Mouse (Mus musculus) CH12.LX (cell line): Measurements from ENCODE around the gene Pdap1. TPM values are rescaled to one million over a fixed set of nuclear protein-coding genes. Genes with fewer than 3 reads are reported as not detected.

Source experiments
- DNase-seq: peaks from one replicate; pipeline ENCODE4 v3.0.0-alpha.2; 2013; ENCODE audit errors: extremely low read depth
- H3K27ac ChIP-seq: 2 replicates; pipeline ENCODE4 v1.5.1; 2012; ENCODE audit warnings: low read depth, mild to moderate bottlenecking, control low read depth, moderate library complexity; ENCODE audit not compliant: insufficient read depth
- H3K27me3 ChIP-seq: replicated peaks from 2 replicates; pipeline ENCODE3; 2012; ENCODE audit warnings: inconsistent platforms
- H3K36me3 ChIP-seq, 2 experiments: replicated peaks in 1 of 2; 2 replicates each; pipeline versions ENCODE3 to v1.6.1; 2012; ENCODE audit warnings: inconsistent platforms in 1 of 2, low read length in 1 of 2, mild to moderate bottlenecking in 1 of 2, mixed read lengths in 1 of 2, moderate library complexity in 1 of 2; ENCODE audit not compliant: control insufficient read depth in 1 of 2, insufficient read depth in 1 of 2
- H3K4me1 ChIP-seq, 2 experiments: 2 replicates each; pipeline ENCODE4 v1.6.1; 2012; ENCODE audit warnings: inconsistent platforms in 1 of 2, moderate library complexity in 1 of 2; ENCODE audit not compliant: insufficient read depth in 2 of 2, control insufficient read depth in 1 of 2
- H3K4me2 ChIP-seq: 2 replicates; pipeline ENCODE4 v1.6.1; 2012; ENCODE audit warnings: low read depth, mild to moderate bottlenecking, control low read depth; ENCODE audit not compliant: poor library complexity, insufficient read depth, severe bottlenecking
- H3K4me3 ChIP-seq, 3 experiments: fragments of 150-350 bp in 1 of 3; sonication (generic) in 1 of 3; replicated peaks in 1 of 3; 2 replicates each; pipeline versions ENCODE3 to v1.5.1; 2011 to 2012; ENCODE audit warnings: low read depth in 2 of 3, low read length in 2 of 3, mild to moderate bottlenecking in 2 of 3, moderate library complexity in 2 of 3, control low read depth in 1 of 3, improper control_type of control experiment in 1 of 3, inconsistent platforms in 1 of 3, mixed read lengths in 1 of 3; ENCODE audit not compliant: poor library complexity in 1 of 3
- H3K79me2 ChIP-seq: replicated peaks from 2 replicates; pipeline ENCODE4 v1.6.1; 2012; ENCODE audit warnings: mild to moderate bottlenecking, moderate library complexity; ENCODE audit not compliant: control insufficient read depth, poor library complexity, insufficient read depth, severe bottlenecking; ENCODE audit errors: extremely low read depth
- H3K9ac ChIP-seq: 2 replicates; pipeline ENCODE4 v1.6.1; 2012; ENCODE audit warnings: low read depth, mild to moderate bottlenecking, control low read depth, moderate library complexity; ENCODE audit not compliant: insufficient read depth
- H3K9me3 ChIP-seq: replicated peaks from 2 replicates; pipeline ENCODE3; 2012; ENCODE audit warnings: low read length, inconsistent platforms, mixed read lengths
- ELF1 ChIP-seq: IDR thresholded peaks from 2 replicates; pipeline ENCODE4 v1.6.1; 2014; ENCODE audit warnings: low read depth, mild to moderate bottlenecking, inconsistent platforms, low read length, improper control_type of control experiment
- ETS1 ChIP-seq: conservative IDR thresholded peaks from 2 replicates; pipeline ENCODE4 v1.6.1; 2012; ENCODE audit warnings: low read depth, mild to moderate bottlenecking, inconsistent platforms, low read length, improper control_type of control experiment, moderate library complexity
- IRF4 ChIP-seq: IDR thresholded peaks from 2 replicates; pipeline ENCODE4 v1.6.1; 2014; ENCODE audit warnings: low read depth, mild to moderate bottlenecking, inconsistent platforms, low read length, improper control_type of control experiment
- JUN ChIP-seq: IDR thresholded peaks from 2 replicates; pipeline ENCODE4 v1.6.1; 2011; ENCODE audit warnings: low read depth, mild to moderate bottlenecking, low read length, improper control_type of control experiment, moderate library complexity; ENCODE audit not compliant: insufficient read depth
- MAX ChIP-seq: IDR thresholded peaks from 2 replicates; pipeline ENCODE4 v1.6.1; 2011; ENCODE audit warnings: low read length, improper control_type of control experiment
- MEF2A ChIP-seq: IDR thresholded peaks from 2 replicates; pipeline ENCODE4 v1.6.1; 2014; ENCODE audit warnings: low read depth, mild to moderate bottlenecking, inconsistent platforms, low read length, improper control_type of control experiment, borderline replicate concordance
- MXI1 ChIP-seq: IDR thresholded peaks from 2 replicates; pipeline ENCODE4 v1.6.1; 2011; ENCODE audit warnings: mild to moderate bottlenecking, low read depth, low read length, improper control_type of control experiment
- NRF1 ChIP-seq: IDR thresholded peaks from 2 replicates; pipeline ENCODE4 v1.6.1; 2014; ENCODE audit warnings: low read depth, mild to moderate bottlenecking, inconsistent platforms, low read length, improper control_type of control experiment, moderate library complexity
- SIN3A ChIP-seq: IDR thresholded peaks from 2 replicates; pipeline ENCODE4 v1.6.1; 2012; ENCODE audit warnings: low read length, improper control_type of control experiment, inconsistent platforms
- TBP ChIP-seq: conservative IDR thresholded peaks from 2 replicates; pipeline ENCODE4 v1.6.1; 2011; ENCODE audit warnings: low read depth, low read length, improper control_type of control experiment
- USF2 ChIP-seq: conservative IDR thresholded peaks from 2 replicates; pipeline ENCODE4 v1.6.1; 2011; ENCODE audit warnings: low read depth, low read length, improper control_type of control experiment
- dilution Hi-C: fragments of 300-500 bp; cut with MboI; formaldehyde crosslinking; loops from 2 replicates; pipeline ENCODE4 v1.14.3; 2020; ENCODE audit warnings: low sequenced_read_pairs; ENCODE audit not compliant: extremely low pct_unique_long_range_greater_than_20kb, extremely low pct_ligation_motif_present
- in situ Hi-C: fragments of 300-500 bp; cut with MboI; formaldehyde crosslinking; loops from 3 replicates; pipeline ENCODE4 v1.14.3; 2019; ENCODE audit warnings: low sequenced_read_pairs, low pct_ligation_motif_present, low pct_unique_long_range_greater_than_20kb, mixed read lengths
- polyA plus RNA-seq: library from polyadenylated mRNA; unstranded; fragments of >175 nt; gene quantifications from 2 replicates; pipeline ENCODE4 v1.2.1, GENCODE M21; 2012; ENCODE audit warnings: low read depth; ENCODE audit not compliant: insufficient read length
- total RNA-seq, 2 experiments: library from RNA; depleted of rRNA; stranded (reverse); fragments of 300-350 nt in 1 of 2; fragments of >200 nt in 1 of 2; gene quantifications; 2 replicates each; pipeline ENCODE4 v1.2.3; 2012 to 2014

The Pdap1 gene
- total and polyA plus RNA-seq, 3 experiments = 58.9 to 267 (median 86.7) TPM

DNA sequence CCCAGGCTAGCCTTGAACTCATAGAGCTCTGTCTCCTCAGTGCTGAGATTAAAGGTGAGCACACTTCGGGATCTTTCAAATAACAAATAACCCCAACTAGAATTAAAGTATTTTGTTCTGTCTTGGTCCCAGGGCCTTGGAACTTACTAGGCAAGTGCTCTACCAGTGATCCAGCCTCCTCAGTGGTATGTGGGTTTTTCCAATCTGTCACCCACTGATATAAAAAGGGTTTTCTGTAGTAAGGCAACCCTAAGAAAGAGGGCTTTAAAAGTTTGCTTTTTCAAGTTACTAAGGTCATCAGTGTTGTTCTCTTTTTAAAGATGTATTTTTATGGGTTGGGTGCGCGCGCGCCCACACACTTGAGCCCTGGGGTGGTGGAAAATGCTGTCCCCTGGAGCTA lies 24.3 kb downstream of the Pdap1 start:
- H3K79me2 ChIP-seq = peaks cover 61% of the 10 kb centered on the region
- H3K36me3 ChIP-seq = peaks cover 20 to 53% of the 10 kb centered on the region in 2 experiments
- TF ChIP-seq USF2 (no peak), MAX (no peak), JUN (no peak), NRF1 (peak; percentile 60)
- dilution Hi-C loops (no loop called here), in situ Hi-C loops (no loop called here)
- H3K27me3 ChIP-seq = no peaks in the 10 kb centered on the region
- H3K27ac ChIP-seq = peak overlapping the region; percentile 77
- peak overlapping the region; percentile 77 for H3K9ac ChIP-seq
- no peak for DNase-seq
- peak overlapping the region; percentile 40 to 97 (median 73) for H3K4me3 ChIP-seq
- H3K4me2 ChIP-seq = peak overlapping the region; percentile 87
- H3K4me1 ChIP-seq = peaks cover 2 to 13% of the 10 kb centered on the region in 2 experiments; a peak in 2 of 4 replicates
- H3K9me3 ChIP-seq = peaks cover 12% of the 10 kb centered on the region

- in situ Hi-C loops = no loop called here
- TF ChIP-seq SIN3A (peak; percentile 38; the same call in 1 of the 2 replicates), ELF1 (peak; percentile 86), MXI1 (peak; percentile 56; the same call in 1 of the 2 replicates), IRF4 (peak; percentile 13; the same call in 1 of the 2 replicates), MEF2A (no peak), ETS1 (no peak), TBP (no peak)
- Histone ChIP-seq H3K27me3 (no peaks in the 10 kb centered on the region), H3K9ac (peak overlapping the region; percentile 77), H3K9me3 (peaks cover 12% of the 10 kb centered on the region), H3K4me1 (peaks cover 2 to 13% of the 10 kb centered on the region in 2 experiments; a peak in 2 of 4 replicates), H3K36me3 (peaks cover 19 to 53% of the 10 kb centered on the region in 2 experiments), H3K4me2 (peak overlapping the region; percentile 86), H3K4me3 (peak overlapping the region; percentile 73 to 98 (median 97)), H3K27ac (peak overlapping the region; percentile 60), H3K79me2 (peaks cover 53% of the 10 kb centered on the region)
- dilution Hi-C loops = no loop called here
- peak; percentile 44 for DNase-seq
These were observed 25.2 kb downstream of the Pdap1 start for GRCm38 (mm10) chr5:145114606-145115473.
